10 mouse cellular contexts compared by ENCODE assay signal in genomic region chr19:41258707-41259106, GRCm38 (mm10). TPM values are rescaled to one million over a fixed set of nuclear protein-coding genes. Genes with fewer than 3 reads are reported as not detected.
A peak's percentile ranks its signal among the peaks of the same experiment; 100 is the strongest.
DNase-seq lines count a peak whose midpoint lies in the region; TF ChIP-seq lines count a peak whose summit lies in the region.
"Had no signal": no experiment of that assay in that cellular context is flagged by ENCODE, and none has a peak within 500 bp of the region (broad histone marks: within the 10 kb centered on the region; RNA-seq: fewer than 3 reads in every experiment).

No protein-coding gene starts in this region.

- intact Hi-C loops in left cerebral cortex, adult 2 months (cut with DNase I): no loop called here
- intact Hi-C loops in left cerebral cortex, postnatal 10 days (cut with DNase I): no loop called here
- intact Hi-C loops in heart, postnatal 10 days (cut with DNase I): no loop called here

- peak; percentile 29 to 37 for DNase-seq in adrenal gland, adult 18-20 months (ENCODE audit: low spot score in 2 of 2)
- DNase-seq in adrenal gland, adult 8-10 months: no peak
- DNase-seq in left cerebral cortex, adult 2 months (ENCODE audit: extremely low spot score in 1 of 2, low spot score in 2 of 2): no peak
- DNase-seq in left cerebral cortex, postnatal 10 days (ENCODE audit: extremely low spot score in 1 of 2, low spot score in 2 of 2): no peak
- DNase-seq in adrenal gland, postnatal 14 days: peak; percentile 67
- peak; percentile 24 to 50 for DNase-seq in heart, postnatal 10 days
- DNase-seq in lung, postnatal 4 days: peak; percentile 31 to 61
- DNase-seq in thymus, postnatal 4 days: peak; percentile 84

- no peak overlapping the region for H3K27ac ChIP-seq in left cerebral cortex, adult 2 months
- H3K27ac ChIP-seq: heart, embryonic 15.5 days had no signal

- TF ChIP-seq CTCF in left cerebral cortex, adult 2 months (IDR thresholded peaks at IDR 0.05): peak; percentile 56

- no peak overlapping the region for H3K4me3 ChIP-seq in left cerebral cortex, adult 2 months
- H3K4me3 ChIP-seq: heart, embryonic 15.5 days; myocyte had no signal

RNA-seq across cellular contexts. Expression of gene Tm9sf3, which starts 5.1 kb away (rescaled TPM):
- total RNA-seq in adrenal gland, adult 18-20 months (2021): 100 to 1,000 TPM; 150 to 191 TPM
- total RNA-seq in adrenal gland, adult 8-10 months (2022): 100 to 1,000 TPM; 163 to 188 (median 173) TPM
- 100 to 1,000 TPM; 130 to 135 TPM for total RNA-seq in left cerebral cortex, adult 2 months (2021)
- total RNA-seq in left cerebral cortex, postnatal 10 days (2021): 100 to 1,000 TPM; 141 to 142 TPM
- 155 and 156 TPM in 2 replicates for total RNA-seq in adrenal gland, postnatal 14 days (2021)
- total RNA-seq in heart, postnatal 10 days (2021): 100 to 1,000 TPM; 109 to 121 TPM

RNA-seq across cellular contexts. Expression of gene Tll2, which starts 52.1 kb away (rescaled TPM):
- total RNA-seq in adrenal gland, adult 18-20 months (2021): under 1 TPM in 1 of 2 experiments, not detected in 1; 0.06 TPM
- total RNA-seq in adrenal gland, adult 8-10 months (2022): under 1 TPM in 1 of 4 experiments, not detected in 3; 0.07 TPM
- under 1 TPM; 0.68 to 0.84 TPM for total RNA-seq in left cerebral cortex, adult 2 months (2021)
- total RNA-seq in left cerebral cortex, postnatal 10 days (2021): 1 to 10 TPM; 2.0 to 2.2 TPM
- total RNA-seq in adrenal gland, postnatal 14 days (2021): 0.49 TPM in 1 of 2 replicates, not detected in the other
- 1 to 10 TPM; 1.3 to 2.4 TPM for total RNA-seq in heart, postnatal 10 days (2021)

Comparison
In these comparisons a context has a peak if more than half of its experiments do, and no peak if none do; other contexts are left out.
1. DNase-seq: peak in adrenal gland, adult 18-20 months (2 of 2), adrenal gland, postnatal 14 days (single experiment), heart, postnatal 10 days (2 of 2), lung, postnatal 4 days (2 of 2) and thymus, postnatal 4 days (single experiment); none in adrenal gland, adult 8-10 months (single experiment), left cerebral cortex, adult 2 months (0 of 2) and left cerebral cortex, postnatal 10 days (0 of 2).